Mouse (Mus musculus): ENCODE measurements around the gene Gm10031. TPM values are rescaled to one million over a fixed set of nuclear protein-coding genes. Genes with fewer than 3 reads are reported as not detected.

The Gm10031 gene
- polyA plus RNA-seq, 1 experiment, result 1.8 TPM

DNA sequence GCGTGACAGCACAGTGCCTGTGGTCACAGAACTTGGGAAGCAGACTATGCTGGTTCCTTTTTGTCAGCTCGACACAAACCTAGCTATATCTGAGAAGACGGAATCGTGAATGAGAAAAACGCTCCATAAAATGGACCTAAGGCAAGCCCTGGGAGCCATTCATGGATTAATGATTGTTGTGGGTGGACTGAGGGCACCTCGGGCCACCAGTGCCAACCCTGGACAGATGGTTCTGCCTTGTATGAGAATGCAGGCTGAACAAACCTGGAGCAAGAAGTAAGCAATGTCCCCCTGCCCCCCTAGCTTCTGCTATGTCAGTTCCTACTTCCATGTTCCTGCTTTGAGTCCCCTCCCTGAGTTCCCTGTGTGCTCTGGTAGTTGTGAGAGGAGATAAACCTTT is 13.9 kb downstream of the Gm10031 start:
- no peaks in the 10 kb centered on the region for H3K36me3 ChIP-seq (replicated peaks; ENCODE audit: low read length)
- TF ChIP-seq FLI1 (IDR thresholded peaks at IDR 0.05; ENCODE audit: low read length) (no peak), GATA1 (IDR thresholded peaks at IDR 0.05; ENCODE audit: borderline replicate concordance, low read length) (no peak)
- H3K27me3 ChIP-seq (replicated peaks), result no peaks in the 10 kb centered on the region
- no peak overlapping the region for H3K4me3 ChIP-seq (replicated peaks)
- peaks cover 14% of the 10 kb centered on the region for H3K4me1 ChIP-seq
- H3K9me3 ChIP-seq, result no peaks in the 10 kb centered on the region

DNA sequence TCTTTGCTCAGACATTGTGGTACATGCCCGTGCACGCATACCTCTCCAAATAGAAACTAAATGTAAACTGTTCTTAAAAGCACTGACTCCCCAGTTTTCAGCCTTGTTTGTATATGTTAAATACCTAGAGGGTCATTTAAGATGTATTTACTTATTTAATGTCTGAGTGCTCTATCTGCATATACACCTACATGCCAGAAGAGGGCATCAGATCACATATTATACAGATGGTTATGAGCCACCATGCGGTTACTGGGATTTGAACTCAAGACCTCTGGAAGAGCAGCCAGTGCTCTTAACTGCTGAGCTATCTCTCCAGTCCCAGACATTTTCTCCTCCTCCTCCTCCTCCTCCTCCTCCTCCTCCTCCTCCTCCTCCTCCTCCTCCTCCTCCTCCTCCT is 14.6 kb downstream of the Gm10031 start:
- Histone ChIP-seq H3K9me3 (no peaks in the 10 kb centered on the region), H3K27me3 (replicated peaks) (no peaks in the 10 kb centered on the region), H3K4me3 (replicated peaks) (no peak overlapping the region), H3K36me3 (replicated peaks; ENCODE audit: low read length) (no peaks in the 10 kb centered on the region), H3K4me1 (peaks cover 14% of the 10 kb centered on the region)
- TF ChIP-seq FLI1 (IDR thresholded peaks at IDR 0.05; ENCODE audit: low read length), result no peak
- no peak for TF ChIP-seq GATA1 (IDR thresholded peaks at IDR 0.05; ENCODE audit: borderline replicate concordance, low read length)

DNA sequence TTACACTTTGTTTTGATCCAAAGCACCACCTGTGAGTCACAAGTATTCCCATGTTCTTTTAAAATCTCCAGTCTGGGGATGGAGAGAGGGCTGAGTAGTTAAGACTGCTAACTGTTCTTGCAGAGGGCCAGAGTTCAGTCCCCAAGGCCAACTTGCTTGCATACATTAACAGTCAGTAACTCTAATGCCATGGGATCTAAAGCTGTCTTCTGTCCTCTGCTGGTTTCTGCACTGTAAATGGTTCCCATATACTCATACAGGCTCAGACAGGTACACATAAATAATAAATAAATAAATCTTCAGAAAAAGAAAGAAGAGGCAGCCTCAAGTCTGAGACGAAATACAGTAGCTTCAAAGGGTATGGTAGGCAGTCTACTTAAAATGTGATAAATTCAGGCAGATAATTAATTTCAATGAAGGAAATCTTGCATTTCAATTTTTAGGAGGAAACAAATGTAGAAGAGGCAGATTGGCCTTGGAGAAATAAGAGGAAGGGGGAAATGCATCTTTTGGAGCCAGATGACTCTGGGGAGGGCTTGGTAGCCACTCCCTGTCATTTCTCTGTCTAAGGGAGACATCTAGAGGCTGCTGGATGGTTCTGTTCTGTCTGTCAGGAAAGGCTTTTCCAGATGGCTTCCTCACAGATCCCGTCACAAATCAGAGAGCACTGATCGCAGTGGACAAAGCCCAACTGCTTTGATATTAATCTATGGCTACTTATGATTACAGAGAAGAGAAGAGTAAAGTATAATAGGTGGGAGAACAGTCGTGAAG is 16.2 kb downstream of the Gm10031 start:
- Histone ChIP-seq H3K27me3 (replicated peaks) (peaks cover 1% of the 10 kb centered on the region), H3K36me3 (replicated peaks; ENCODE audit: low read length) (no peaks in the 10 kb centered on the region), H3K4me3 (replicated peaks) (no peak overlapping the region), H3K4me1 (peaks cover 14% of the 10 kb centered on the region), H3K9me3 (no peaks in the 10 kb centered on the region)
- TF ChIP-seq FLI1 (IDR thresholded peaks at IDR 0.05; ENCODE audit: low read length) (no peak), GATA1 (IDR thresholded peaks at IDR 0.05; ENCODE audit: borderline replicate concordance, low read length) (no peak)

DNA sequence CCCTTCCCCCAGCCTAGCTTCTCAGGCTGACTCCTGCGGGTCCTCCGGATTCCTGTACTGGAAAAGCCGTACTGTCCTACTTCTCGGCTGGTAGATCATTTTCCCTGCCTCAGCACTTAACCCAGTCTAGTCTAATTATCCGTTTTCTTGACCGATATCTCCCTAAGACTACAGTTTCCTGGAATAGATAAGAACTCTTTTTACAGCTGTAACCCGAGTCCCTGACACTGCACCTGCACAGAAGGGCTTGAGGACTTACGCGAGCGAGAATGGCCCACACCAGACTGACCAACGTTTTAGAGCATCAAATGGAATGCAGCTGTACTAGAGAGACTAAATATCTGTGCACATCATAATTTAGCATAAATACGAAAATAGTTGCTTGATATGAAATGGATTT is 20.2 kb downstream of the Gm10031 start:
- Histone ChIP-seq H3K27me3 (replicated peaks) (peaks cover 5% of the 10 kb centered on the region), H3K4me3 (replicated peaks) (no peak overlapping the region), H3K4me1 (peaks cover 4% of the 10 kb centered on the region; the same call in 1 of the 2 replicates), H3K9me3 (no peaks in the 10 kb centered on the region), H3K36me3 (replicated peaks; ENCODE audit: low read length) (no peaks in the 10 kb centered on the region)
- TF ChIP-seq FLI1 (IDR thresholded peaks at IDR 0.05; ENCODE audit: low read length) (no peak), GATA1 (IDR thresholded peaks at IDR 0.05; ENCODE audit: borderline replicate concordance, low read length) (no peak)

DNA sequence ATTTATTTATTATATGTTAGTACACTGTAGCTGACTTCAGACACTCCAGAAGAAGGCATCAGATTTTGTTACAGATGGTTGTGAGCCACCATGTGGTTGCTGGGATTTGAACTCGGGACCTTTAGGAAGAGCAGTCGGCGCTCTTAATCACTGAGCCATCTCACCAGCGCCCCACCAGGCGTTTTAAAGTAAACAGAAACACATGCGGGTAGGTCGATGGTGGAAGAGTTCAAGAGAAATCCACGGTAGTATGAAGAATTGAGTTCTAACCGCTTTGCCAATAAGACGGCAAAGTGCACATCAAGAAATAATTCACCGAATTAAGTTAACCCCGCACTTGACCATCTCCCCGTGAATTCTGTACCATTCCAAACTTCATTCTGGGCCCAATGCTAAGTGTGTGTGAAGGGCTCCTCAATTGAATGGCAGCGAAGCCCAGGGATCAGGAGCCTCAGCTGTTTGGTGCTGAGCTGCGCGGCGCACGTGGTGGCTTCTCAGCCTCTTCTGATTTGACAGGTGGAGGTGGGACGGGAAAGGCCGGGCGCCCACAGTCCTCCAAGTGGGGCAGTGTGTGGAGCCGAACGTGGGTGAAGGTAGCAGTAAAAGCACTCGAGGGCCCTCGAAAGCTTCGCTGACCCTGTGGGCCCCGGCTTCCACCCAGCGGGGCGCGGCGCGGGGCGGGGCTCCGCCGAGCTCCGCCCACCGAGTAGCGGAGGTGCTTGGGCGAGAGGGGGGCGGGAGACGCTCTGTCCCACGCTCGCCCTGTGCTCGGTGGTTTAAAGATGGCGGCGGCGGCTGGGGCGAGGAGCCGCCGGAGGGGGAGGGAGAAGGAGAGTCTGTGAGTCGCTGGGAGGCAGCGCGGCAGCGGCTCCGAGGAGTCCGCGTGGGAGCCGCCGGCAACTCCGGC is 34.5 kb downstream of the Gm10031 start, which contains the start of gene Abl2:
TSS of gene Abl2 (plus strand) at position 763 of the 907 bp plus-strand sequence.
- Histone ChIP-seq H3K36me3 (replicated peaks; ENCODE audit: low read length) (peaks cover 3% of the 10 kb centered on the region), H3K4me3 (replicated peaks) (peak within 1 kb of the TSS; percentile 96), H3K4me1 (peaks cover 40% of the 10 kb centered on the region), H3K27me3 (replicated peaks) (no peaks in the 10 kb centered on the region), H3K9me3 (no peaks in the 10 kb centered on the region)
- TF ChIP-seq FLI1 (IDR thresholded peaks at IDR 0.05; ENCODE audit: low read length) (no peak), GATA1 (IDR thresholded peaks at IDR 0.05; ENCODE audit: borderline replicate concordance, low read length) (no peak)

DNA sequence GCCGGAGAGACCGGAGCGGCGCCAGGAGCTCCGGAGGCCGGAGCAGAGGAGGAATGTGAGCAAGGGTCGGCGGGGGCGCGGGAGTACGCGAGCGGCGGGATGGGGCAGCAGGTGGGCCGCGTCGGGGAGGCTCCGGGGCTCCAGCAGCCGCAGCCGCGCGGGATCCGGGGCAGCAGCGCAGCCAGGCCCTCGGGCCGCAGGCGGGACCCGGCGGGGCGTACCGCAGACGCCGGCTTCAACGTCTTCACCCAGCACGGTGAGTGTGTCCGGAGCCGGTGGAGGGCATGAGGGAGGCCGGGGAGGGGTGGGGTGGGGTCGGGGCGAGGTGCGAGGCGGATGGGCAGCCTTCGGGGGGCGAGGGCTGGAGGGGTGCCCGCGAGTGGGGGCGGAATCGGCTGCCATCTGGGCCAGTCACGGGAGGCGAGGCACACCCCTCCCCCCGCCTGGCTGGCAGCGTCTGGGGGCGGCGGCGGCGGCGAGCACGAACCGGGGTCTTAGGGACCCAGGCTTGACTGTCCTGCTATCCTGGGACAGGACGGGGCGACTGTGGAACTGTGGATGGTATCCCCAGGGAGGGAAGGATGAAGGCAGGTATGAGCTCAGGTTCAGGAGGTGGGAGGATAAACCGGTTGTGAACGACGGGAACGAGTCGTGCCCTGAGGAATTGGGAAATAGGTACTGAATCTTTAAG is 35.3 kb downstream of the Gm10031 start:
- H3K27me3 ChIP-seq (replicated peaks), result no peaks in the 10 kb centered on the region
- peak overlapping the region; percentile 96 for H3K4me3 ChIP-seq (replicated peaks)
- peaks cover 3% of the 10 kb centered on the region for H3K36me3 ChIP-seq (replicated peaks; ENCODE audit: low read length)
- H3K9me3 ChIP-seq, result no peaks in the 10 kb centered on the region
- TF ChIP-seq FLI1 (IDR thresholded peaks at IDR 0.05; ENCODE audit: low read length), result no peak
- TF ChIP-seq GATA1 (IDR thresholded peaks at IDR 0.05; ENCODE audit: borderline replicate concordance, low read length), result no peak
- peaks cover 41% of the 10 kb centered on the region for H3K4me1 ChIP-seq

DNA sequence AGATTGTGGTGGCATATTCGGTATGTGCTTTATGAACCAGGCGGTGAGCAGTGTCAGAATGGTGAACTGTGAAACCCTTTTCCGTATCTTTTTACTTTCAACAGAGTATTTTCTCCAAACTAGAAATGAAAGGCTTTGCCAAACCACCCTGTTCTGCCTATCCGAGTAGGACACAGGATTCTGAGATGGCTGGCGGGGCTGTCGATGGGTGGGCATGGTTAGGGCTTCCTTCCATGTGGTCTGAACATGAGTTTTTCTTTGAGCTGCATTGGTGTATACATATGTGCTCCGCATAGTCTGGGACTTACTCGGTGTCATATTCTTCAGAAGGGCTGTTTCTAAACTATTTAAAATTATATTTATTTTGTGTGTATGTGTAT is 35.8 kb downstream of the Gm10031 start:
- H3K9me3 ChIP-seq, result no peaks in the 10 kb centered on the region
- no peaks in the 10 kb centered on the region for H3K27me3 ChIP-seq (replicated peaks)
- peak overlapping the region; percentile 96 for H3K4me3 ChIP-seq (replicated peaks)
- TF ChIP-seq FLI1 (IDR thresholded peaks at IDR 0.05; ENCODE audit: low read length), result no peak
- TF ChIP-seq GATA1 (IDR thresholded peaks at IDR 0.05; ENCODE audit: borderline replicate concordance, low read length), result no peak
- H3K4me1 ChIP-seq, result peaks cover 46% of the 10 kb centered on the region
- H3K36me3 ChIP-seq (replicated peaks; ENCODE audit: low read length), result peaks cover 4% of the 10 kb centered on the region

DNA sequence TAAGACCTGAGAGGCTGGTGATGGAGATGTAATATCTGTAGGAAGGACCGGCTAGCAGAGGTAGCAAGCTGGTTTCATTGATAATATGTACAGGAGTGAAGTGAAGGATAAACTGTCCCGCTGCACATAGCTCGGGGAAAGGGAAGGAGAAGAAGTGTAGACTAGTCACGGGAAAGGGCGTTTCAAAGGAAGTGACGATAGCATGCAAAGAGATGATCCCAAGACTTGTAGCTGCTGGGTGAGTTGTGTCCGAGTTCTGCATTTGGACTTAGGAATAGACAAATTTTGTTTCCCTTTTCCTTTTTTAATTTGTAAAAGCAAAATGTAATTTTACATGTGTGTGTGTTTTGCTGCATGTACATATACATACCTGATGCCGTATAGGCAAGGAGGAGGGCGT is 36.7 kb downstream of the Gm10031 start:
- Histone ChIP-seq H3K36me3 (replicated peaks; ENCODE audit: low read length) (peaks cover 10% of the 10 kb centered on the region), H3K9me3 (no peaks in the 10 kb centered on the region), H3K4me1 (peaks cover 47% of the 10 kb centered on the region), H3K4me3 (replicated peaks) (peak overlapping the region; percentile 34), H3K27me3 (replicated peaks) (no peaks in the 10 kb centered on the region)
- no peak for TF ChIP-seq FLI1 (IDR thresholded peaks at IDR 0.05; ENCODE audit: low read length)
- no peak for TF ChIP-seq GATA1 (IDR thresholded peaks at IDR 0.05; ENCODE audit: borderline replicate concordance, low read length)

DNA sequence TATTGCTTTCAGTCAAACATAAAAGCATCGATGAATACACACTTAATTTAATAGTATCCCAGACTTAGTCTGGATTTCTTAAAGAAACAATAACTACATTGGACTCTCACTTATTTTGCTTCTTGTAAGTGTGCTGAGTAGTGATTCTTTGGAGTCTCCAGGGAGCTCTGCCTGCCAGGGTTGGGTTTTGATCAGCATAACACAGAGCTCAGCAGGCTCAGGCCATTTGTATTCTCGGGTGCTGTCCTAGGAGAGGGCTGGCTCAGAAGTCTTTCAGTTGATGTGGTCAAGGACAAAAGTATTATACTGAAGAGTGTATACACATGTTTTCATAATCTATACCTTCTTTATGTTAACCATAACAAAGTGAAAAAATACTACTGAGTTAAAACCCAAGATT is 41.5 kb downstream of the Gm10031 start:
- Histone ChIP-seq H3K36me3 (replicated peaks; ENCODE audit: low read length) (peaks cover 15% of the 10 kb centered on the region), H3K9me3 (no peaks in the 10 kb centered on the region), H3K4me3 (replicated peaks) (no peak overlapping the region), H3K4me1 (peaks cover 53% of the 10 kb centered on the region), H3K27me3 (replicated peaks) (no peaks in the 10 kb centered on the region)
- no peak for TF ChIP-seq FLI1 (IDR thresholded peaks at IDR 0.05; ENCODE audit: low read length)
- TF ChIP-seq GATA1 (IDR thresholded peaks at IDR 0.05; ENCODE audit: borderline replicate concordance, low read length), result no peak

Measured in megakaryocyte, embryonic 14.5 days (primary cell).